Mouse (Mus musculus): ENCODE results near the gene Pard6a. TPM values are rescaled to one million over a fixed set of nuclear protein-coding genes. Genes with fewer than 3 reads are reported as not detected.

The Pard6a gene
- total and polyA plus RNA-seq, 2 experiments from 2014 or later, result 73.4 to 99.3 TPM

GRCm38 (mm10) chr8:105698734-105699133 lies 2.2 kb upstream of the Pard6a start:
- Histone ChIP-seq H3K4me3 (ENCODE audit: low read depth, low read length) (no peak overlapping the region), H3K9me3 (ENCODE audit: low read length) (no peaks in the 10 kb centered on the region), H3K27ac (ENCODE audit: low read depth, low read length) (no peak overlapping the region), H3K36me3 (ENCODE audit: insufficient read depth, low read length) (peaks cover 35% of the 10 kb centered on the region), H3K27me3 (ENCODE audit: insufficient read depth, low read length) (no peaks in the 10 kb centered on the region), H3K4me1 (ENCODE audit: insufficient read depth, low read length) (peaks cover 17% of the 10 kb centered on the region), H3K9ac (replicated peaks; ENCODE audit: low read length, poor library complexity, severe bottlenecking) (no peak overlapping the region), H3K4me2 (ENCODE audit: low read depth, low read length, poor library complexity, severe bottlenecking) (no peak overlapping the region)
- DNase-seq (ENCODE audit: low spot score) (no peak), ATAC-seq (ENCODE audit: low FRiP score) (no peak)
- 90% methylated on average over 5 of the region's 5 CpGs for WGBS
- TF ChIP-seq CTCF (IDR thresholded peaks at IDR 0.05), result no peak

- H3K4me2 ChIP-seq (ENCODE audit: low read depth, low read length, poor library complexity, severe bottlenecking), result peak overlapping the region; percentile 96
- no peaks in the 10 kb centered on the region for H3K27me3 ChIP-seq (ENCODE audit: insufficient read depth, low read length)
- no peak overlapping the region for H3K27ac ChIP-seq (ENCODE audit: low read depth, low read length)
- no peak for TF ChIP-seq CTCF (IDR thresholded peaks at IDR 0.05)
- H3K9ac ChIP-seq (replicated peaks; ENCODE audit: low read length, poor library complexity, severe bottlenecking), result peak overlapping the region; percentile 65
- H3K4me1 ChIP-seq (ENCODE audit: insufficient read depth, low read length), result peaks cover 17% of the 10 kb centered on the region
- peaks cover 40% of the 10 kb centered on the region for H3K36me3 ChIP-seq (ENCODE audit: insufficient read depth, low read length)
- H3K4me3 ChIP-seq (ENCODE audit: low read depth, low read length), result peak overlapping the region; percentile 67
- 91% methylated on average over 11 of the region's 11 CpGs for WGBS
- ATAC-seq (ENCODE audit: low FRiP score), result no peak
- DNase-seq (ENCODE audit: low spot score), result no peak
- H3K9me3 ChIP-seq (ENCODE audit: low read length), result no peaks in the 10 kb centered on the region
Measured at GRCm38 (mm10) chr8:105699488-105700215, 1.3 kb upstream of the Pard6a start.

- Histone ChIP-seq H3K9ac (replicated peaks; ENCODE audit: low read length, poor library complexity, severe bottlenecking) (peak overlapping the region; percentile 65), H3K27ac (ENCODE audit: low read depth, low read length) (peak overlapping the region; percentile 86), H3K4me1 (ENCODE audit: insufficient read depth, low read length) (peaks cover 11% of the 10 kb centered on the region), H3K4me2 (ENCODE audit: low read depth, low read length, poor library complexity, severe bottlenecking) (peak overlapping the region; percentile 96), H3K9me3 (ENCODE audit: low read length) (no peaks in the 10 kb centered on the region), H3K36me3 (ENCODE audit: insufficient read depth, low read length) (peaks cover 40% of the 10 kb centered on the region), H3K4me3 (ENCODE audit: low read depth, low read length) (peak overlapping the region; percentile 67), H3K27me3 (ENCODE audit: insufficient read depth, low read length) (no peaks in the 10 kb centered on the region)
- DNase-seq (ENCODE audit: low spot score) (peak; percentile 36), ATAC-seq (ENCODE audit: low FRiP score) (peak; percentile 41)
- under 1% methylated on average over 21 of the region's 21 CpGs for WGBS
- TF ChIP-seq CTCF (IDR thresholded peaks at IDR 0.05), result no peak
Measured at GRCm38 (mm10) chr8:105700566-105700965, 382 bp upstream of the Pard6a start.

- DNase-seq (ENCODE audit: low spot score) (peak; percentile 19), ATAC-seq (ENCODE audit: low FRiP score) (peak; percentile 8)
- TF ChIP-seq CTCF (IDR thresholded peaks at IDR 0.05), result no peak
- Histone ChIP-seq H3K4me1 (ENCODE audit: insufficient read depth, low read length) (peaks cover 11% of the 10 kb centered on the region), H3K4me3 (ENCODE audit: low read depth, low read length) (peak overlapping the region; percentile 67), H3K27me3 (ENCODE audit: insufficient read depth, low read length) (no peaks in the 10 kb centered on the region), H3K4me2 (ENCODE audit: low read depth, low read length, poor library complexity, severe bottlenecking) (peak overlapping the region; percentile 96), H3K36me3 (ENCODE audit: insufficient read depth, low read length) (peaks cover 34% of the 10 kb centered on the region), H3K27ac (ENCODE audit: low read depth, low read length) (peak overlapping the region; percentile 86), H3K9me3 (ENCODE audit: low read length) (no peaks in the 10 kb centered on the region), H3K9ac (replicated peaks; ENCODE audit: low read length, poor library complexity, severe bottlenecking) (peak overlapping the region; percentile 65)
- 36% methylated on average over 18 of the region's 18 CpGs for WGBS
Measured at GRCm38 (mm10) chr8:105702001-105702401, 1.1 kb downstream of the Pard6a start.

- H3K36me3 ChIP-seq (ENCODE audit: insufficient read depth, low read length), result peaks cover 26% of the 10 kb centered on the region
- peaks cover 14% of the 10 kb centered on the region for H3K4me1 ChIP-seq (ENCODE audit: insufficient read depth, low read length)
- no peak for DNase-seq (ENCODE audit: low spot score)
- no peak overlapping the region for H3K27ac ChIP-seq (ENCODE audit: low read depth, low read length)
- 94% methylated on average over 24 of the region's 24 CpGs for WGBS
- TF ChIP-seq CTCF (IDR thresholded peaks at IDR 0.05), result no peak
- 0 out of 2 replicates have a peak overlapping the region, but pooled peaks have one; percentile 65 for H3K9ac ChIP-seq (replicated peaks; ENCODE audit: low read length, poor library complexity, severe bottlenecking)
- H3K4me3 ChIP-seq (ENCODE audit: low read depth, low read length), result no peak overlapping the region; the same call in 1 of the 2 replicates
- no peak for ATAC-seq (ENCODE audit: low FRiP score)
- H3K4me2 ChIP-seq (ENCODE audit: low read depth, low read length, poor library complexity, severe bottlenecking), result no peak overlapping the region
- H3K27me3 ChIP-seq (ENCODE audit: insufficient read depth, low read length), result no peaks in the 10 kb centered on the region
- H3K9me3 ChIP-seq (ENCODE audit: low read length), result no peaks in the 10 kb centered on the region
Measured at GRCm38 (mm10) chr8:105702731-105703415, 1.9 kb downstream of the Pard6a start.
